Mouse (Mus musculus) embryonic fibroblast, embryonic 13.5 days (primary cell): ENCODE results near the gene Med13.
"Not testable (repeated sequence)": the region's sequence is repeated elsewhere in the genome, so short reads cannot be mapped to it uniquely, and the experiment has no call there.

ENCODE experiments used
- CTCF ChIP-seq: IDR thresholded peaks from 2 replicates; pipeline ENCODE4 v1.5.1; 2011; ENCODE audit warnings: mild to moderate bottlenecking, control low read depth, low read length, moderate library complexity, borderline replicate concordance; ENCODE audit not compliant: insufficient read depth
- POLR2A ChIP-seq: IDR thresholded peaks from 2 replicates; pipeline ENCODE4 v1.6.1; 2011; ENCODE audit warnings: low read depth, mild to moderate bottlenecking, control low read depth, low read length, moderate library complexity

DNA sequence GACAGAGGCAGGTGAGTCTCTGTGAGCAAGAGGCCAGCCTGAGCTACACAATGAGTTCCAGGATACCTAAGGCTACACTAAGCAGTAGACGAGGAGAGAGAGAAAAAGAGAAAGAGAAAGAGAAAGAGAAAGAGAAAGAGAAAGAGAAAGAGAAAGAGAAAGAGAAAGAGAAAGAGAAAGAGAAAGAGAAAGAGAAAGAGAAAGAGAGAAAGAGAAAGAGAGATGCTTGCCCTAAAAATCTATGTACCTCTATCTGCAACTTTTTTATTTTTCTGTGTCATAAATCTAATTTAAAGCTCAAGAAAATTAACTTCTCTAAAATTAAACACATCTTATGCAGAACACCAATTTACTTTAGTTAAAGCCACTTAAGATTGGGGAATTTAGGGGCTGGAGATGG is 12.5 kb downstream of the Med13 start:
- TF ChIP-seq POLR2A, CTCF: not testable (repeated sequence)
